Mouse (Mus musculus) cortical plate, adult 2 months (tissue): ENCODE results near the gene Gm10190.

Experiments used
- CTCF ChIP-seq: fragments of 200-500 bp; IDR thresholded peaks from 2 replicates; pipeline ENCODE4 v1.5.1; 2011; ENCODE audit warnings: mild to moderate bottlenecking, control low read depth, low read length; ENCODE audit not compliant: insufficient read depth; ENCODE audit errors: extremely low read depth
- POLR2A ChIP-seq: fragments of 200-500 bp; IDR thresholded peaks from 2 replicates; pipeline ENCODE4 v1.6.1; 2011; ENCODE audit warnings: mild to moderate bottlenecking, low read length, control low read depth; ENCODE audit not compliant: insufficient read depth; ENCODE audit errors: extremely low read depth

GRCm38 (mm10) chr17:80332386-80332785 lies 41.0 kb downstream of the Gm10190 start:
- TF ChIP-seq POLR2A: no peak
- peak; percentile 52 for TF ChIP-seq CTCF
